Mouse (Mus musculus) lung, postnatal 14 days (tissue): Measurements from ENCODE around the gene Jkamp.
A peak's percentile ranks its signal among the peaks of the same experiment; 100 is the strongest.

Experiments used
- DNase-seq: peaks from one replicate; pipeline ENCODE4 v3.0.0; 2021

Jkamp gene

DNA sequence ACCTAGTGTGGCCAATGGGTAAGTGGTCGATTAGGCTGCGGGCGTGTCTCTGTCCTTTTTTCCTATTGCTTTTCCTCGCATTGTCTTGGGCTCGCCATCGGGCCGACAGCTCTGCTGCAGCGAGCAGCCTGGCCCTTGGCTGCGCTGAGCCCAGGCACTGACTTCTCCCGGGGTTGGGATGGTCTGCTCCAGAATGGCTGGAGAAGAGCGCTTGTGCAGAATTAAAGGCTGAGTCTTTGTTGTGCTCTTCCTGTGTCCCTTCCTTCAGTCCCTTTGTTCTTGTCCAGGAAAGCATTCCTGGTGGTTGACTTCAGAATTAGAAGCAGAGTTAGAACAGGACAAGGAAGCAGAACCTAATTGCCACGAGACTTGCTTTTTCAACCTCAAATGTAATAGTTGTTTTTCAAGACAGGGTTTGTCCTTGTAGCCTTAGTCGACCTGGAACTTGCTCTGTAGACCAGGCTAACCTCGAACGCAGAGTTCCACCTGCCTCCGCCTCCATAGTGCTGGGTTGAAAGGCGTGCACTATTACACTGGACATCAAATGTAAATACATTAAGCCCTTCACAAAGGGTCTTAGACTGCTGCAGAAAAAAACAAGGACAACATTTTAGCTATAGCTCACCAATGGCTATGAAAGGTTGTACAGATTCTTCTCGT lies 907 bp downstream of the Jkamp start:
- DNase-seq = no peak

DNA sequence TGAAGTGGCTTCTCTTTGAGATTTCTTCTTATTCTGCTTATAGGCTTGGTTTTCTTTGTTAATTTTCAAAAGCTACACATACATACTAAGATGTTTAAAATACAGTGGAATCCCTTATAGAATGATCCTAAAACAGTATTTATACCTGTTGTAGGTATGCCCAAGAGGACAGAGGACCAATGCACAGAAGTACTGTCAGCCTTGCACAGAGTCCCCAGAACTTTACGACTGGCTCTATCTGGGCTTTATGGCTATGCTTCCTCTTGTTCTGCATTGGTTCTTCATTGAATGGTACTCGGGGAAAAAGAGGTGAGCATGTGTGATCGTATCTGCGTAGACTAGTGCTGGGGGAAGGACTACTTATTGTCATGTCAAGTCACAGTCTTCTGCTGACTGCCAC lies 4.4 kb downstream of the Jkamp start:
- no peak for DNase-seq

DNA sequence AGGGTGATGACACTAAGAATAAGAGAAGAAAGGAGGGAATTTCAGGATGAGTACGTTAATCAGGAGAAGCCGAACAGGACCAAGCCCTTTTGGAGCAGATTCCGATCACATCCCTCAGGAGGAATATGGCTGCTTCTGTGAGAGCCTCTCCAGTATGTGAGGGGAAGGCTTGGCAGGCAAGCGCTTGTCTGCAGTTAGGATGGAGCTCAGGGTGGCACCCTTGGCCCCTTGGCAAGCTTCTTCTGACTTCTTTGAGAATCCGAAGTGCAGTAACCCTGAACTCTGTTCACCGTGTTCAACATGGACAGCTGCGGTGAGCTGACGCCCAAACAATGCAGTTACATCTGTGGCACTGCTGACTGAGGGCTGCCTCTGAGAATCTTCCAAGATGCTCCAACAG lies 11.6 kb downstream of the Jkamp start:
- DNase-seq = no peak

DNA sequence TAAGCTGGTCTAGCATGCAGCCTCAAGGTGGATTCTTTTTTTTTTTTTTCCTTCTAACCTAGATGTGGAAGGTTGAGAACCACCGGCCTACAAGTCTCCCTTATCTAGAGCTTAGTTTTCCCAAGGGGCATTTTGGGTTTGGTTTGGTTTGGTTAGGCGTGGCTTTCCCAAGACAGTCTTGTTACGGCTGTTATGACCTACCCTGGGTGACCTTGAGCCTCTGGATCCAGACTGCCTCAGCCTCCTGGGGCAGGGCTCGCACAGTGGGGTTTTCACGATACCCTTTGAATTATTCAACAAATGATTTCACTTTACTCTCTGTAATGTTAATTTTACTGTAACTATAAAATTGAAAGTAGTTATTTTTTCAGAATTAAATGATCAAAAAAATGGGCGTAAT lies 17.4 kb downstream of the Jkamp start:
- no peak for DNase-seq

DNA sequence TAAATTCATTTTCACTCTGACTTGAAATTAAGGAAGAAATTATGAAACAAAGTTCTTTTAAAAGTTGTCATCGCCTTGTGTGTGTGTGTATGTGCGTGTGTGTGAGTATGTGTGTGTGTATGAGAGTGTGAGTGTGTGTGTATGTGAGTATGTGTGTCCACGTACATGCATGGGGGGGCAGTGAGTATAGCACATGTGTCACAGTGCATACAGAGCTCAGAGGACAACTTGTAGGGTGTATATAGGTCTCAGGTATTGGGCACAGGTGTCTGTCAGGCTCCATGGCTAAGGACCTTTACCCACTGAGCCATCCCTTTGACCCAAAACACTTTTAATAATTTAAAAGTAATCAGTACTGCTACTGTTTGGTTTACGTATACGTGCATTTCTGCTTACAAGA lies 18.6 kb downstream of the Jkamp start:
- no peak for DNase-seq

DNA sequence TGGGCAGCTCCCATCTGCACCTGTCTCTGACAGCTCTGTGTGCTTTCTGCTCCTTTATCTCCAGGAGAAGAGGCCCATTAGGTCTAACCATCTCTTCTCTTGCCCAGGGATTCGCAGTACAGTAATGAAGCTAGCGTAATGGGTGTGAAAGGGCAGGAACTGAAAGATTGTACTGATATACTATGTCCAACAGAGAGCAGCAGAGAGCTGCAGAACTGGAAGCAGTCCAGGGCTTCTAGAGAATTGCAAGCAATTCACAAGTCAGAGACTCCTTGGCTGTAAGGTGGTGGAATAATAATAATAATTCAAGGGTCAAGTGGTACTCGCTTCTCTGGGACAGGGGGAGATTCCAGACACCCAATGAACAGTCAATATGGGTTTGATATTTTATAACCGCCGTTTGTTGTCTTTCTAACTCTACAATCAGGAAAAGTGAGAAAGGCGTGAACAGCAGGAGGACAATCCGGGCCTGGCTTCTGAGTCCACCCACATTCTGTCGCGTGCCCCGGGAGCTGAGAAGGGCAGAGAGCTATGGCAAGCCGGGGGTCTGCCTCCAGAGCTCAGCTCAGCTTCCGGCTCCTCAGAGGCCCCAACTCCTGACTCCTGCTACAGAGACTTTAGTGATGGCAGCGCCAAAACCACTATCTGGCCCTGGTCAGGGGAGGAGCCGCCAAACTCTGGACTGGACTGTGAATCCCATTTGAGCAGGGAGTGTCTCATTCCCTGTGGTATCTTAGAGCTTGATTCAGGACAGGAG lies 19.3 kb downstream of the Jkamp start:
- DNase-seq = peak; percentile 72

DNA sequence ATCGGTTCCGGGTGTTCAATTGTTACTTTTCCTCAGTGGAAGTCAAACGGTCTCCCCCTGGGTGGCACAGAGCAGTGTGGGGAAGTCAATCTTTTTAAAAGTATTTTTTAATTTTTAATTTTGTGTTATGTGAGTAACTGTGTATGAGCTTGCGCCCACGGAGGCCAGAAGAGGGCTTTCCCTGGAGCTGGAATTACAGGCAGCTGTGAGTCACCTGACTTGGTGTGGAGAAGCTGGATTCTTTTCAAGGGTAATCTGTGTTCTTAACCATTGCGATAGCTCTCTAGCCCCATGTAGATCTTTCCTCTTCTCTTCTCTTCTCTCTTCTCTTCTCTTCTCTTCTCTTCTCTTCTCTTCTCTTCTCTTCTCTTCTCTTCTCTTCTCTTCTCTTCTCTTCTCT lies 29.7 kb downstream of the Jkamp start:
- DNase-seq = no peak

DNA sequence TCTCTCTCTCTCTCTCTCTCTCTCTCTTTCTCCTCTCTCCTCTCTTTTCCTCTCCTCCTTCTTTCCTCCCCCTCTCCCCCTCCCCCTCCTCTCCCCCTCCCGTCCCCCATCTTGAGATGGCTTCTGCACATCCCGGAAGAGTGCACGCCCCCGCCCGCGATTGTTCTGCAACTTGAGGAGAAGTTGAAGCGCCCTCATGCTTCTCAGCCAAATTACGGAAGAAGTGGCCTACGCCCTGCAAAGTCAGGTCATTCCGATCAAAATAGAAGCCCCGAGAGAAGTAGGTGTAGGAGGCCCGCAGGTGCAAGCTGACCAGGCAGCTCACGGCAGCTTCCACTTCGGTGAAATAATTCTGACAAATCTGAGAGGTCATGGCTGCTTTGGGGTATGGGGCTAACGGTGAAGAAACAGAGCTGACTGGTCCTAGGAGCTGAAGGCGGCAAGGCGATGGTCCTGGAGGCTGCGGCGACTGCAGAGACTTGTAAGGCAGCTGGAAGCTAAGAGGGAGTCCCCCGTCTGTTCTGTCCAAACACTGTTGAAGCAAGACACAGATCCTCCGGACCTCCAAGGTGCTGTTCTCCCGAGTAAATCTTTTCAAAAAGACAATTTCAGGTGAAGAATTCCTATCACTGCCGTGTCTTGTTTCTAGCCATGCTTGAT lies 30.4 kb downstream of the Jkamp start:
- DNase-seq = no peak

DNA sequence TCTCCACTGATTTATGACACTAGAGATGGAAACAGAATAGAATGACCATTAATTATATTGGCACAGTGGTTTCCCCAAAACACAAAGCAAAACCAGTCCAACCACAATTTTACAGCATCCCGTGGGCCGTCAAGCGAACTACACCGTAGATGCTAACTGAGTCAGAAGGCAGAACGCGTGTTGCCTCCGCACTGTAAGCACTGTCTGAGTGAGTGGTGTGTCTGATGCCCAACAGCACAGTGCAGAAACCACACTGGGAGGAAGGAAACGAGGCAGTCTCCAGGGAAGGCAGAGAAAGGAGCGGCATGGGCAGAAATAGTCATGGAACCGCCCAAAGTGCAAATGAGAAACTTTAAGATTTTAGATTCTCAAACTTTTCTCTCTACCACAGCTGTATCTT lies 43.8 kb downstream of the Jkamp start:
- DNase-seq = no peak

DNA sequence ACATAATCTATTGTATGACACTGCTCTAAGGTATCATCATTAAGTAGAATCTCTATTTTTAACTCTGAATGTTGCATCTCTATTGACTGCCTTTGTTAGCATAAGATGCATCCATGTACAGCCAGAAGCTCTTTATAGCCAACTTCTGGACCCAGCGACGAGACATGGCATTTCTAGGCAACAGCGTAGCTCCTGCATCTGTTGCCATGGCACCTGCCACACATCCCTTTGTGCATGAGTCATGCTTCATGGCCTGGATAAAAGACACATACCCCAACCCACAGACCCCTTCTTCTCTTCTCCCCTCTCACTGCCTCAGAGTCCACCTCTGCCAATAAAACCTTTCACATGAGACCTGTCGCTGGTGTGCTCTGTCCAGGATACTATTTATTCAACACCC lies 65.4 kb downstream of the Jkamp start:
- no peak for DNase-seq
